Mouse (Mus musculus) ovary, postnatal 36 days (tissue): Measurements from ENCODE around the gene Orai1.
"Not testable (repeated sequence)": the region's sequence is repeated elsewhere in the genome, so short reads cannot be mapped to it uniquely, and the experiment has no call there.

Experiments used
- DNase-seq: peaks from one replicate; pipeline ENCODE4 v3.0.0; 2022; ENCODE audit warnings: low spot score, mixed read lengths

Orai1 gene

GRCm38 (mm10) chr5:123014753-123015701 lies at the start of gene Orai1:
Orai1 (plus strand) TSS chr5:123015074.
- peak; percentile 98 for DNase-seq

- DNase-seq = no peak
These were observed 49.4 kb upstream of the Orai1 start for GRCm38 (mm10) chr5:122965427-122965826.

- DNase-seq = peak; percentile 69
These were observed 46.6 kb upstream of the Orai1 start for GRCm38 (mm10) chr5:122968322-122968721.

GRCm38 (mm10) chr5:122970056-122970455 lies 44.8 kb upstream of the Orai1 start:
- DNase-seq = no peak

GRCm38 (mm10) chr5:122971438-122971837 lies 43.4 kb upstream of the Orai1 start:
- DNase-seq = no peak

- no peak for DNase-seq
These were observed 42.8 kb upstream of the Orai1 start for GRCm38 (mm10) chr5:122972116-122972515.

- DNase-seq = not testable (repeated sequence)
These were observed 40.2 kb upstream of the Orai1 start for GRCm38 (mm10) chr5:122974701-122975100.

GRCm38 (mm10) chr5:122978970-122979369 lies 35.9 kb upstream of the Orai1 start:
- no peak for DNase-seq

- no peak for DNase-seq
These were observed 30.4 kb upstream of the Orai1 start for GRCm38 (mm10) chr5:122984483-122984882.

GRCm38 (mm10) chr5:122985276-122985675 lies 29.6 kb upstream of the Orai1 start:
- DNase-seq = no peak

- no peak for DNase-seq
These were observed 28.8 kb upstream of the Orai1 start for GRCm38 (mm10) chr5:122986091-122986493.

GRCm38 (mm10) chr5:122987211-122988020 lies 27.5 kb upstream of the Orai1 start:
- DNase-seq = peak; percentile 27

- DNase-seq = peak; percentile 51
These were observed 26.7 kb upstream of the Orai1 start for GRCm38 (mm10) chr5:122988021-122988751.

GRCm38 (mm10) chr5:122989001-122989525 lies 25.8 kb upstream of the Orai1 start:
- DNase-seq = peak; percentile 70

GRCm38 (mm10) chr5:122989551-122990330 lies 25.1 kb upstream of the Orai1 start, which contains the start of gene Kdm2b:
Kdm2b (minus strand) TSS chr5:122989823.
- no peak for DNase-seq

GRCm38 (mm10) chr5:122990411-122991160 lies 24.3 kb upstream of the Orai1 start:
- no peak for DNase-seq

GRCm38 (mm10) chr5:122991350-122992004 lies 23.4 kb upstream of the Orai1 start:
- no peak for DNase-seq

GRCm38 (mm10) chr5:122993811-122994210 lies 21.1 kb upstream of the Orai1 start:
- no peak for DNase-seq

- peak; percentile 75 for DNase-seq
These were observed 20.5 kb upstream of the Orai1 start for GRCm38 (mm10) chr5:122994303-122994846.
